Mouse (Mus musculus): ENCODE data around the gene Tes3-ps. TPM values are rescaled to one million over a fixed set of nuclear protein-coding genes. Genes with fewer than 3 reads are reported as not detected.

Tes3-ps gene
- polyA plus RNA-seq, 1 experiment: not detected

DNA sequence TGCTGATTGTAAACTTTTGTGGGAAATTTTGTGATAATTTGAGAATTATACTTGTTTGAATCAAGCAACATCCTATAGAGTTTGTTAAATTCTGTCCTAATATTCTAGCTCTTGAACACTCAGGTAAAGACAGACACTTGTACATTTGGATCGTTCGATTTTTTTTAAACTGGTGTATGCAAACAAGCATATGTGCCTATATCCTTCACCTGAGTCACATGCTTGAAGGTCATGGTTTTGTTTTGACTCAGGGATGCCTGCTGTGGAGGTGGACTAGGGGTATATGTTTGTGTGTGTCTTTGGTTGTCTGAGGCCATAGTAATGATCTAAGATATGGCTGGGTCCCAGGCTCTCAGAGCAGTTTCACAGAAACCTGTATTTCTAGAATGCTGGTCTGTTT is 30.2 kb upstream of the Tes3-ps start:
- DNase-seq: no peak
- H3K4me1 ChIP-seq (replicated peaks; ENCODE audit: control insufficient read depth, insufficient read depth, low read length): no peaks in the 10 kb centered on the region
- no peak overlapping the region for H3K4me3 ChIP-seq (ENCODE audit: control insufficient read depth, insufficient read depth, low read length)
- no peak overlapping the region for H3K27ac ChIP-seq (ENCODE audit: control insufficient read depth, insufficient read depth, low read length)
- no peak for TF ChIP-seq POLR2A (IDR thresholded peaks at IDR 0.05; ENCODE audit: control insufficient read depth, extremely low read depth, insufficient read depth, low read length, poor library complexity)
- TF ChIP-seq CTCF (IDR thresholded peaks at IDR 0.05; ENCODE audit: borderline replicate concordance, control insufficient read depth, extremely low read depth, insufficient read depth, low read length, poor library complexity): no peak
- 96% methylated on average over 2 of the region's 2 CpGs for WGBS
- no peaks in the 10 kb centered on the region for H3K27me3 ChIP-seq (ENCODE audit: control insufficient read depth, insufficient read depth, low read length)
- peaks cover 17% of the 10 kb centered on the region for H3K36me3 ChIP-seq (ENCODE audit: control insufficient read depth, insufficient read depth, low read length)

DNA sequence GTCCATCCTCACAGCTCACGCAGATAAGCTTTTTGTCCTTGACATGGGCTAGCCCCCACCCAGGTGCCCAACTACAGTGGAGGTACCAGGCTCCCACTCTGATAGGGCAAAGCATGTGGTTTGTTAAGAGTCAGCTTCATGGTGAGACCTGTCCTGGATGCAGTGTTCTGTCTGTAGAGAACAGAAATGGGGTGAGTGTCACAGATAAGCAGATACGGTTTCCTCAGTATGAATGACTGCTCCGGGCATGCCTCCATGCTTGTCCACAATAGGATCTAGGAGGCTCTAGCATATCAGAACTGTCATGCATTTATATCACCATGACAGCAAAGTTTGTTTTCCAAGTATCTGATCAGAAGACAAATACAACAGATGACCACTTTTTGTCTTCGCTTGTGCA is 27.2 kb upstream of the Tes3-ps start:
- Histone ChIP-seq H3K4me1 (replicated peaks; ENCODE audit: control insufficient read depth, insufficient read depth, low read length) (no peaks in the 10 kb centered on the region), H3K36me3 (ENCODE audit: control insufficient read depth, insufficient read depth, low read length) (peaks cover 17% of the 10 kb centered on the region), H3K27me3 (ENCODE audit: control insufficient read depth, insufficient read depth, low read length) (no peaks in the 10 kb centered on the region), H3K27ac (ENCODE audit: control insufficient read depth, insufficient read depth, low read length) (no peak overlapping the region), H3K4me3 (ENCODE audit: control insufficient read depth, insufficient read depth, low read length) (no peak overlapping the region)
- TF ChIP-seq POLR2A (IDR thresholded peaks at IDR 0.05; ENCODE audit: control insufficient read depth, extremely low read depth, insufficient read depth, low read length, poor library complexity): no peak
- 98% methylated on average over 4 of the region's 4 CpGs for WGBS
- no peak for DNase-seq

DNA sequence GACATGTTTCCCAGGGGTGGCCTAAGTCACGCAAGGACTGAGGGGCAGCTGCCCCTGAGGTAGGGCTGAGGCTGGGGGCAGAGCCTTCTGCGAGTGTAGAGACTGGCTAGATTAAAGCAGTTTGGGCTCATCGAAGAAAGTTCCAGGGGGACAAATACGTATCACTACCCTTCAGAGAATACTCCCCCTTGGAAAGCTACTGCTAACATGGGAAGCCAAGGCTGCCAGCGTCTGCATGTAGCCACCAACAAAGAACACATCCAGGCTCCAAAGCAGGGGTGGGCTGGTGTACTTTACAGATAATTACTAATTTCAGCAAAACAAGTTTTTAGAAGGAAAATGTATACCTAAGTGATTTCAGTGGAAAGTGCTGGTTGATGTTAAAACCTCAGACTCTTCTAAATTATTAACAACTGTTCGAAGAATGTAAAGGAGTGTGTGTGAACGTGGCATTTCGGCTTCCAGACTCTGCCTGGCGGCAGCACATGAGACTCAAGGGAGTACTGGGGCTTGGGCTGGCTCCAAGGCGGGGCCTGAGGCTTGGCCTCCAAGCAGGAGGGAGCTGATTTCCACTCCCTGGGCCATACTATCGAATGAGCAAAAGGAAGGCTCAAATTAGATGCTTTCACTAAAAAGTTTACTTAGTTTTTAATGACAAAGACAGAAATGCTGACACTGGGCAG is 26.6 kb upstream of the Tes3-ps start:
- H3K27ac ChIP-seq (ENCODE audit: control insufficient read depth, insufficient read depth, low read length): no peak overlapping the region
- no peak overlapping the region for H3K4me3 ChIP-seq (ENCODE audit: control insufficient read depth, insufficient read depth, low read length)
- DNase-seq: no peak
- no peaks in the 10 kb centered on the region for H3K4me1 ChIP-seq (replicated peaks; ENCODE audit: control insufficient read depth, insufficient read depth, low read length)
- no peaks in the 10 kb centered on the region for H3K27me3 ChIP-seq (ENCODE audit: control insufficient read depth, insufficient read depth, low read length)
- H3K36me3 ChIP-seq (ENCODE audit: control insufficient read depth, insufficient read depth, low read length): peaks cover 13% of the 10 kb centered on the region
- WGBS: 95% methylated on average over 11 of the region's 11 CpGs
- TF ChIP-seq CTCF (IDR thresholded peaks at IDR 0.05; ENCODE audit: borderline replicate concordance, control insufficient read depth, extremely low read depth, insufficient read depth, low read length, poor library complexity) (no peak), POLR2A (IDR thresholded peaks at IDR 0.05; ENCODE audit: control insufficient read depth, extremely low read depth, insufficient read depth, low read length, poor library complexity) (no peak)

GRCm38 (mm10) chr13:49467585-49467984 is 25.5 kb upstream of the Tes3-ps start:
- no peaks in the 10 kb centered on the region for H3K27me3 ChIP-seq (ENCODE audit: control insufficient read depth, insufficient read depth, low read length)
- DNase-seq: no peak
- no peaks in the 10 kb centered on the region for H3K4me1 ChIP-seq (replicated peaks; ENCODE audit: control insufficient read depth, insufficient read depth, low read length)
- WGBS: 86% methylated on average over 2 of the region's 2 CpGs
- peaks cover 4% of the 10 kb centered on the region for H3K36me3 ChIP-seq (ENCODE audit: control insufficient read depth, insufficient read depth, low read length)
- H3K27ac ChIP-seq (ENCODE audit: control insufficient read depth, insufficient read depth, low read length): no peak overlapping the region
- TF ChIP-seq POLR2A (IDR thresholded peaks at IDR 0.05; ENCODE audit: control insufficient read depth, extremely low read depth, insufficient read depth, low read length, poor library complexity) (no peak), CTCF (IDR thresholded peaks at IDR 0.05; ENCODE audit: borderline replicate concordance, control insufficient read depth, extremely low read depth, insufficient read depth, low read length, poor library complexity) (no peak)
- no peak overlapping the region for H3K4me3 ChIP-seq (ENCODE audit: control insufficient read depth, insufficient read depth, low read length)

- H3K27ac ChIP-seq (ENCODE audit: control insufficient read depth, insufficient read depth, low read length): no peak overlapping the region
- no peaks in the 10 kb centered on the region for H3K27me3 ChIP-seq (ENCODE audit: control insufficient read depth, insufficient read depth, low read length)
- H3K4me1 ChIP-seq (replicated peaks; ENCODE audit: control insufficient read depth, insufficient read depth, low read length): no peaks in the 10 kb centered on the region
- no peak overlapping the region for H3K4me3 ChIP-seq (ENCODE audit: control insufficient read depth, insufficient read depth, low read length)
- DNase-seq: no peak
- WGBS: 95% methylated on average over 5 of the region's 5 CpGs
- H3K36me3 ChIP-seq (ENCODE audit: control insufficient read depth, insufficient read depth, low read length): peaks cover 4% of the 10 kb centered on the region; the same call in 1 of the 2 replicates
- TF ChIP-seq POLR2A (IDR thresholded peaks at IDR 0.05; ENCODE audit: control insufficient read depth, extremely low read depth, insufficient read depth, low read length, poor library complexity) (no peak), CTCF (IDR thresholded peaks at IDR 0.05; ENCODE audit: borderline replicate concordance, control insufficient read depth, extremely low read depth, insufficient read depth, low read length, poor library complexity) (no peak)
Measured at GRCm38 (mm10) chr13:49469002-49469401, 24.1 kb upstream of the Tes3-ps start.

DNA sequence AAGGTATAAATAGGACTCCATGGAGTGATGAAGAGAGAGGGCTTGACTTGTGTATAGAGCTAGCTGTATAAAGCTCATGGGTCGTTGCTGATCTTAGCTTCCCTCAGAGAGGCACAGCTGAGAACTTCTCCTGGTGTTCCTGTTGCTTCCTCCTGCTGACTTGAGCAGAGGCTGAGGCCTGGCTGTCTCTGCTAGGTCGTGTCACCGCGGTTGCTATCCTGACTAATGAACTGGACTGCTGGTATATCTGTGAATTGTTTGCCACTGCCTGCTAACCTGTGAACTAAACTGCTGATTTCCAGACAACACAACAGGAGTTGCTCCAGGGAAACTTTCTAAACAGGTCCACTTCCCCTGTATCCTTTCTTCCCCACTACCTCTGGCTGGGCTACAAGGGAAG is 22.8 kb upstream of the Tes3-ps start:
- Histone ChIP-seq H3K4me3 (ENCODE audit: control insufficient read depth, insufficient read depth, low read length) (no peak overlapping the region), H3K4me1 (replicated peaks; ENCODE audit: control insufficient read depth, insufficient read depth, low read length) (no peaks in the 10 kb centered on the region), H3K27ac (ENCODE audit: control insufficient read depth, insufficient read depth, low read length) (no peak overlapping the region), H3K36me3 (ENCODE audit: control insufficient read depth, insufficient read depth, low read length) (no peaks in the 10 kb centered on the region), H3K27me3 (ENCODE audit: control insufficient read depth, insufficient read depth, low read length) (no peaks in the 10 kb centered on the region)
- TF ChIP-seq CTCF (IDR thresholded peaks at IDR 0.05; ENCODE audit: borderline replicate concordance, control insufficient read depth, extremely low read depth, insufficient read depth, low read length, poor library complexity) (no peak), POLR2A (IDR thresholded peaks at IDR 0.05; ENCODE audit: control insufficient read depth, extremely low read depth, insufficient read depth, low read length, poor library complexity) (no peak)
- 91% methylated on average over 4 of the region's 4 CpGs for WGBS
- no peak for DNase-seq

DNA sequence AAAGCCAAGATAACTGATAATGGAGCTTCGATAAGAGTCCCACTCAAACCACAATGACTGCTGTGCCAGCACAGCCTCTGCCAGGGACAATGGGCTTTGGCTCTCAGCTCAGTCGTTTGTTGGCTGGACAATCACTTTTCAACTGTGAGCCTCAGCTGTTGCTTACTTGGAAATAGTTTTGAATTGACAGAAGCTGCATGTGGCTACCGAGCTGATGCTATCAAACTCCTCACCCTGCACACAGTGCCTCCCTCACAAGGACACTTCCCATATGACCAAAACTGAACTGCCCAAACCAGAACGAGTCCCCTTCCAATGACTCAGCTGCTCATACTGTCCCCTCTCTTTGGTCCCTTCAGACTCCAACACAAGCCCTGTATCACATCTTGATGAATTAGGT is 22.3 kb upstream of the Tes3-ps start:
- no peak overlapping the region for H3K27ac ChIP-seq (ENCODE audit: control insufficient read depth, insufficient read depth, low read length)
- no peaks in the 10 kb centered on the region for H3K4me1 ChIP-seq (replicated peaks; ENCODE audit: control insufficient read depth, insufficient read depth, low read length)
- no peak for TF ChIP-seq CTCF (IDR thresholded peaks at IDR 0.05; ENCODE audit: borderline replicate concordance, control insufficient read depth, extremely low read depth, insufficient read depth, low read length, poor library complexity)
- TF ChIP-seq POLR2A (IDR thresholded peaks at IDR 0.05; ENCODE audit: control insufficient read depth, extremely low read depth, insufficient read depth, low read length, poor library complexity): no peak
- no peak for DNase-seq
- 84% methylated on average over 4 of the region's 4 CpGs for WGBS
- H3K27me3 ChIP-seq (ENCODE audit: control insufficient read depth, insufficient read depth, low read length): no peaks in the 10 kb centered on the region
- H3K36me3 ChIP-seq (ENCODE audit: control insufficient read depth, insufficient read depth, low read length): no peaks in the 10 kb centered on the region
- no peak overlapping the region for H3K4me3 ChIP-seq (ENCODE audit: control insufficient read depth, insufficient read depth, low read length)

All from thymus, adult 2 months (tissue).